Mouse (Mus musculus) ES-Bruce4 (cell line): ENCODE measurements at regions not wholly inside any gene's neighbourhood (a gene's known extent, or its start where the extent isn't known, plus 50 kb on each side); places are given as distances from the start of the nearest gene placed in this dataset.
"Not testable (repeated sequence)": the region's sequence is repeated elsewhere in the genome, so short reads cannot be mapped to it uniquely, and the experiment has no call there.

ENCODE experiments used
- H3K27ac ChIP-seq: 2 replicates; pipeline ENCODE4 v1.5.1; 2012; ENCODE audit warnings: low read length, inconsistent platforms; ENCODE audit not compliant: insufficient read depth
- H3K27me3 ChIP-seq: 2 replicates; pipeline ENCODE4 v1.6.1; 2012; ENCODE audit warnings: mild to moderate bottlenecking, low read length, inconsistent platforms; ENCODE audit not compliant: control insufficient read depth, poor library complexity, insufficient read depth, severe bottlenecking
- H3K36me3 ChIP-seq: 2 replicates; pipeline ENCODE4 v1.6.1; 2012; ENCODE audit warnings: inconsistent platforms, mild to moderate bottlenecking, low read length, moderate library complexity; ENCODE audit not compliant: control insufficient read depth, poor library complexity, insufficient read depth, severe bottlenecking
- H3K4me1 ChIP-seq: one replicate; pipeline ENCODE4 v1.8.1; 2011; ENCODE audit warnings: low read length; ENCODE audit not compliant: control insufficient read depth, insufficient read depth
- H3K4me3 ChIP-seq: 2 replicates; pipeline ENCODE4 v1.5.1; 2011; ENCODE audit warnings: low read depth, mild to moderate bottlenecking, low read length
- H3K9ac ChIP-seq: 2 replicates; pipeline ENCODE4 v1.6.1; 2012; ENCODE audit warnings: low read depth, mild to moderate bottlenecking, inconsistent platforms; ENCODE audit not compliant: poor library complexity, severe bottlenecking
- H3K9me3 ChIP-seq: replicated peaks from 2 replicates; pipeline ENCODE4 v1.6.1; 2012; ENCODE audit warnings: mild to moderate bottlenecking, low read length, inconsistent platforms; ENCODE audit not compliant: control insufficient read depth, poor library complexity, insufficient read depth, severe bottlenecking
- CTCF ChIP-seq: IDR thresholded peaks from one replicate; pipeline ENCODE4 v1.8.1; 2011; ENCODE audit warnings: low read depth, low read length
- EP300 ChIP-seq: IDR thresholded peaks from 2 replicates; pipeline ENCODE4 v1.6.1; 2011; ENCODE audit warnings: low read depth, low read length; ENCODE audit not compliant: insufficient read depth
- POLR2A ChIP-seq: IDR thresholded peaks from one replicate; pipeline ENCODE4 v1.8.1; 2011; ENCODE audit warnings: low read length; ENCODE audit not compliant: insufficient read depth

DNA sequence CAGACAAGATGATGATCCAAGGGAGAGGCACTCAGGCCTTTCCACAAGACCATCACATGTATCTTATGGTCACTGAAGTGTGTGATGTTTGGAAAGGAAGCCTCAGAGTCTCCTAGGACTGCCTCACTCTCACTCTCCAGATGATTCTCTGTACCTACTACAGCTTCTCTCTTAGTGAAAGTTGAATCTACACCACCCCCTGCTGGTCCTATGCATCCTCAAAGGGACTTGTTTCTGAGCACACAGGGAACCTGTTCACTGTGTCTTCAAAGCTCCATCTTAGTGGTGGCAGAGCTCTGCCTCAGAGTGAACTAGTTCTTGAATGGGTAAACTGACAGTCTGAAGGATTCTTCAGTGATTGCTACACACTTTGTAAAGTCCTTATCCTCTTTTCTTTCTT, 749.5 kb upstream of the Zfp386 start:
- H3K9ac ChIP-seq, H3K27me3 ChIP-seq, H3K4me1 ChIP-seq, H3K9me3 ChIP-seq, H3K27ac ChIP-seq, H3K36me3 ChIP-seq, H3K4me3 ChIP-seq: not testable (repeated sequence)

DNA sequence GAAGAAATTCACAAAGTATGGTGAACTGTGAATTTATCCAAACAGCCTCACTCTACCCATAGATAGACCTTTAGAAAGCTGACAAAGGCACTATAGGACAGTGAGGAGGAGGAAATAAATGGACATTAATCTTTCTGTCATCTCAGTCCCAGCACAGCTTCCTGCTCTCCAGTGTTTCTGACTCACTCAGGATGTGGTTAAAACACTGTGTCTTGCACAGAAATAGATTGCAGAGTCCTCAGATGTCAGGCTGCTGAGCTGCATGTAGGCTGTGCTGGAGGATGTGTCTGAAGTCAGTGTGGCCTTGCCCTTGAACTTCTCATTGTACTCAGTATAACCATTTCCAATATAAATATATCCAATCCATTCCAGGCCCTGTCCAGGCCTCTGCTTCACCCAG, 735.6 kb upstream of the Zfp386 start:
- Histone ChIP-seq H3K4me1 (no peaks in the 10 kb centered on the region), H3K4me3 (no peak overlapping the region), H3K27me3 (no peaks in the 10 kb centered on the region), H3K9me3 (no peaks in the 10 kb centered on the region), H3K9ac (no peak overlapping the region), H3K36me3 (no peaks in the 10 kb centered on the region), H3K27ac (no peak overlapping the region)
- no peak for TF ChIP-seq CTCF
- TF ChIP-seq POLR2A: no peak
- no peak for TF ChIP-seq EP300

DNA sequence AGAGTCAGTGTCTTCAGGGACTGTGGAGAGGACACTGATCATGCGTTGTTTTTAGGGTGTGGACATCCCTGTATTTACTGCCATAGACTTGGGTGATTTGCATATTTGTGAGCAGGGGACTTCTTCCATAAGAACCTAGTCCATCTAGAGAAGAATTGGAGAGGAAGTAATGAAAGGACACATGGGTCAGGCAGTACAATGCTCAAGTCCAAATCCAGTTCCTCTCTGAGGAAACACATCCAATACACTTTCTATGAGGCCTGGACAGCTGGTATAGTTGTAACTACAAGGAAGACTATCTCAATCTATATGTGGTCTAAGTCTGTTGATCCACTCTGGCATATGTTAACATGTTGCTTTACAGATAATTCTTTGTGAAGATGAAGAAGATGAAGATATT, 734.9 kb upstream of the Zfp386 start:
- H3K4me3 ChIP-seq, H3K9me3 ChIP-seq, H3K4me1 ChIP-seq, H3K9ac ChIP-seq, H3K36me3 ChIP-seq, H3K27me3 ChIP-seq, H3K27ac ChIP-seq: not testable (repeated sequence)

DNA sequence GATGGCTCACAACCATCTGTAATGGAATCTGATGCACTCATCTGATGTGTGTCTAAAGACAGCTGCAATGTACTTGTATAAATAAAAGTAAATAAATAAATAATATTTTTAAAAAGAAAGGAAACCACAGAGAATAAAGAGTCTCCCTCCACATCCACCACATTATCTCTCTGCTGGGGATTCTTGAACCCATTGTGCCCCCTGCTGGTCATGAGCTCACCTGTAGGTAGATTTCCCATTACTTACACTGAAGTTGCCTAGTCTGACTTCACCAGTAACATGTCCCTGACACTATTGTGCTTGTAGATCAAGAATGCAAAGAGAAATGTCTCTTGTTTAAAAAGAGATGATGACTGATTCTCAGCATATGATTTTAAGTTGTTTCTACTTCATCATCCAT, 726.9 kb upstream of the Zfp386 start:
- H3K4me3 ChIP-seq, H3K27ac ChIP-seq, H3K36me3 ChIP-seq, H3K9me3 ChIP-seq, H3K4me1 ChIP-seq, H3K9ac ChIP-seq, H3K27me3 ChIP-seq: not testable (repeated sequence)

DNA sequence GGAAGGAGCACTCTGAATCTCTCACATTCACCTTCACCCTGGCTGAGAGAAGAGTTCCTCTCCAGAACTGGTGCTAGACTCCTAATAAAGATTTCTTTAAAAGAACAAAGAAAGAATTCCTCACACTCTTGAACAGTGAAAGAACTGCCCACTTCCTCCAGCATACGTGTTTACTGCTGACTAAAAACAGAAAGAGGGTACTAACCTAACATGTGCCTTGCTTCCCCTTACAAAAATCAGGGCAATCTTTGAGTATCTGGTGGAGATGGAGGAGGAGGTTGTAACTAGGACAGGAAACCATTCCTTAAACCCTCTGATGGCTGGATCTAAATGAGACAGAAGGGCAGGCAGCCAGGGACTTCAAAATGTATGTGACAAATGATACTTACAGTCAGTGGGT, 719.1 kb upstream of the Zfp386 start:
- Histone ChIP-seq H3K27ac (no peak overlapping the region), H3K4me3 (no peak overlapping the region), H3K36me3 (no peaks in the 10 kb centered on the region), H3K27me3 (no peaks in the 10 kb centered on the region), H3K4me1 (no peaks in the 10 kb centered on the region), H3K9ac (no peak overlapping the region), H3K9me3 (no peaks in the 10 kb centered on the region)
- TF ChIP-seq POLR2A (no peak), EP300 (no peak), CTCF (no peak)

DNA sequence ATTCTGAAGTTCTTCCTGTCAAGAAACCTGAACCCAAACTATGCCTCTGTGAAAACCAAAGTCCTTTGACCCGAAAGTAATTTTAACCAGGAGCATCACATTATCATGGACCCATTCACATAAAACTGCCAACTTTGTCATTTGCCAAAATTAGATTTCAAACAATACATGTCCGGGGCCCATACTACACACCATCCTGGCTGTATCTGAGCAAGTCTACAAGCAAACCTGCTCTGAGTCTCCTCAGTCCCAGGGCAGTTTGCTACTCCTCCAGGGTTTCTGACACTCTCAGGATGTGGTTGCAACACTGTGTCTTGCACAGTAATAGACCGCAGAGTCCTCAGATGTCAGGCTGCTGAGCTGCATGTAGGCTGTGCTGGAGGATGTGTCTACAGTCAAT, 712.8 kb upstream of the Zfp386 start:
- H3K9me3 ChIP-seq, H3K4me3 ChIP-seq, H3K27me3 ChIP-seq, H3K4me1 ChIP-seq, H3K27ac ChIP-seq, H3K9ac ChIP-seq, H3K36me3 ChIP-seq: not testable (repeated sequence)

DNA sequence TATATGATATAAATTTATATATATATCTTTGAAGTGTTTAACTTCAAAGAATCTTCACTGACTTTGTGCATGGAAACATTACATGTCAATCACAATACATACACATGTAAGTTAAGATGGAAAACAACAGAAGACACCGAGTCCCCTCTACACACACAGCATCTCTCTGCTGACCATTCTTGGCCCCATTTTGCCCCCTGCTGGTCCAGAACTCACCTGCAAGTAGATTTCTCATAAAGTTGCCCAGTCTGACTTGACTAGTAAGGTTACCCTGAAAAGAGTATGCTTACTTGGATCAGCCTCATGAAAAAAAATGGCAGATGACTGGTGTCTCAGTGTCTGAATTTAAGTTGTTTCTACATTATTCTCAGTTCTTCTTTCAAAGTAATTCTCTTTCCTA, 710.9 kb upstream of the Zfp386 start:
- Histone ChIP-seq H3K4me3 (no peak overlapping the region), H3K4me1 (no peaks in the 10 kb centered on the region), H3K9ac (no peak overlapping the region), H3K27ac (no peak overlapping the region), H3K27me3 (no peaks in the 10 kb centered on the region), H3K9me3 (no peaks in the 10 kb centered on the region), H3K36me3 (no peaks in the 10 kb centered on the region)
- TF ChIP-seq CTCF (no peak), EP300 (no peak)

DNA sequence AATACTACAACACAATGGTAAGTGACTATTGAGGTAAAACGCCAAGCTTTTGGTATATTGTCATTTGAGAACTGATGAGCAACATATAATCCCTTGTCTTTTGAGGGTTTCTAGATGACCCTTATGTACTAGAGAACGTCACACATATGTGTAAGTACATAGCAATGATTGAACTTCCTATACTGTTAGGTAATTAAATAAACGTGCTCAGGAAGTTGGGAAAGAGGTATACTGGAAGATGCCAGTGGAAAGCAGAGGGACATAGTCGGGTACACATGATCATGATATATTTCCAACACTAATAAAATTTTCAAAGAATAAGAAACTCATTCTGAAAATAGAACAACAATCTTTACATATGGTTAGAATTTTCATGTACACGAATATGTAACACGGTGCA, 701.4 kb upstream of the Zfp386 start:
- H3K9ac ChIP-seq, H3K27ac ChIP-seq, H3K4me1 ChIP-seq, H3K27me3 ChIP-seq, H3K36me3 ChIP-seq, H3K9me3 ChIP-seq, H3K4me3 ChIP-seq: not testable (repeated sequence)

DNA sequence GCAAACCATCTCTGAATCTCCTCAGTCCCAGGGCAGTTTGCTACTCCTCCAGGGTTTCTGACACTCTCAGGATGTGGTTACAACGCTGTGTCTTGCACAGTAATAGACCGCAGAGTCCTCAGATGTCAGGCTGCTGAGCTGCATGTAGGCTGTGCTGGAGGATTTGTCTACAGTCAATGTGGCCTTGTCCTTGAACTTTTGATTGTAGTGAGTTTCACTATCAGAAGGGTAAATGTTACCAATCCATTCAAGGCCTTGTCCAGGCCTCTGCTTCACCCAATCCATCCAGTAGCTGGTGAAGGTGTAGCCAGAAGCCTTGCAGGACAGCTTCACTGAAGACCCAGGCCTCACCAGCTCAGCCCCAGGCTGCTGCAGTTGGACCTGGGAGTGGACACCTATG, 688.5 kb upstream of the Zfp386 start:
- H3K4me3 ChIP-seq, H3K9ac ChIP-seq, H3K9me3 ChIP-seq, H3K4me1 ChIP-seq, H3K27ac ChIP-seq, H3K36me3 ChIP-seq, H3K27me3 ChIP-seq: not testable (repeated sequence)

DNA sequence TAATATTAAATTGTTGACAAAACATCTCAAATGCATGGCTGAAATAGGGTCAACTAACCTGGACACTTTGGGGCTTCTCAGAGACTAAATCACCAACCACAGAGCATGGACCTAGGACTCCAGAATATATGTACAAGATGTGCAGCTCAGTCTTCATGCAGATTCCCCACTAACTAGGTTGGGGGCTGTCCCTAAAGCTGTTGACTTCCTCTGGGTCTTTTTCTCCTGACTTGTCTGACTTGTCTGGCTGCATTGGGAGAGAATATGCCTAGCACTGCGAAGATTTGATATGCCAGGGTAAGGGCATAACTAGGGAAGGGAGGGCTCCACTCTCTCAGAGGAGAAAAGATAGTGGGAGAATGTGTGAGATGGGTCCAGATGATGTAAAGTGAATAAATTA, 681.9 kb upstream of the Zfp386 start:
- not testable (repeated sequence) for H3K27me3 ChIP-seq, H3K36me3 ChIP-seq, H3K9me3 ChIP-seq, H3K9ac ChIP-seq, H3K4me1 ChIP-seq, H3K27ac ChIP-seq, H3K4me3 ChIP-seq
